Mouse (Mus musculus) ES-Bruce4 (cell line): ENCODE measurements around the gene Hcfc2. TPM values are rescaled to one million over a fixed set of nuclear protein-coding genes. Genes with fewer than 3 reads are reported as not detected.

Source experiments
- H3K27ac ChIP-seq: 2 replicates; pipeline ENCODE4 v1.5.1; 2012; ENCODE audit warnings: low read length, inconsistent platforms; ENCODE audit not compliant: insufficient read depth
- H3K27me3 ChIP-seq: 2 replicates; pipeline ENCODE4 v1.6.1; 2012; ENCODE audit warnings: mild to moderate bottlenecking, low read length, inconsistent platforms; ENCODE audit not compliant: control insufficient read depth, poor library complexity, insufficient read depth, severe bottlenecking
- H3K36me3 ChIP-seq: 2 replicates; pipeline ENCODE4 v1.6.1; 2012; ENCODE audit warnings: inconsistent platforms, mild to moderate bottlenecking, low read length, moderate library complexity; ENCODE audit not compliant: control insufficient read depth, poor library complexity, insufficient read depth, severe bottlenecking
- H3K4me1 ChIP-seq: one replicate; pipeline ENCODE4 v1.8.1; 2011; ENCODE audit warnings: low read length; ENCODE audit not compliant: control insufficient read depth, insufficient read depth
- H3K4me3 ChIP-seq: 2 replicates; pipeline ENCODE4 v1.5.1; 2011; ENCODE audit warnings: low read depth, mild to moderate bottlenecking, low read length
- H3K9ac ChIP-seq: 2 replicates; pipeline ENCODE4 v1.6.1; 2012; ENCODE audit warnings: low read depth, mild to moderate bottlenecking, inconsistent platforms; ENCODE audit not compliant: poor library complexity, severe bottlenecking
- H3K9me3 ChIP-seq: replicated peaks from 2 replicates; pipeline ENCODE4 v1.6.1; 2012; ENCODE audit warnings: mild to moderate bottlenecking, low read length, inconsistent platforms; ENCODE audit not compliant: control insufficient read depth, poor library complexity, insufficient read depth, severe bottlenecking
- CTCF ChIP-seq: IDR thresholded peaks from one replicate; pipeline ENCODE4 v1.8.1; 2011; ENCODE audit warnings: low read depth, low read length
- EP300 ChIP-seq: IDR thresholded peaks from 2 replicates; pipeline ENCODE4 v1.6.1; 2011; ENCODE audit warnings: low read depth, low read length; ENCODE audit not compliant: insufficient read depth
- POLR2A ChIP-seq: IDR thresholded peaks from one replicate; pipeline ENCODE4 v1.8.1; 2011; ENCODE audit warnings: low read length; ENCODE audit not compliant: insufficient read depth
- polyA plus RNA-seq: library from polyadenylated mRNA; stranded (reverse); fragments of >200 nt; gene quantifications from 2 replicates; pipeline ENCODE4 v1.2.4, GENCODE M21; 2011; ENCODE audit warnings: low read depth; ENCODE audit not compliant: missing spikeins, insufficient read depth, insufficient read length

Gene Hcfc2
- polyA plus RNA-seq, 1 experiment: 8.6 TPM

DNA sequence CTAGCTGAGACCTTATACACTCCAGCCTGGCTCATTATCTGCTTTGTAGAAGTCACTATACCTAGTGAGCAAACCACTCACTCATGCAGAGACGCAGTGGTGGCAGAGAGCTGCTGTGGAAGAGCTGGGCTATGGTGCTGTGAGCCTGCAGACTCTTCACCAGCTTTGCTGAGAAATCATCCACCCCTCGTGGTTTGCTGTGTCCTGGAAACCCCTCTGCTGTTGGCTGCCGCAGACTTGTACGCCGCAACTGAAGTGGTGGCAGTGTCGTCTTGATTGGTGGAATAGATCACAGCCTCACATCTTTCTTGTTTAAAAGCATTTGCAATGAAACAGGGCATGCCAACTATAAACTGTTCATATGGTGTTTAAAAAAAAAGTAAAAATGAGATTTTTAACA is 48.3 kb downstream of the Hcfc2 start:
- Histone ChIP-seq H3K4me1 (peaks cover 5% of the 10 kb centered on the region), H3K36me3 (peaks cover 18% of the 10 kb centered on the region), H3K9me3 (no peaks in the 10 kb centered on the region), H3K27ac (no peak overlapping the region), H3K9ac (no peak overlapping the region), H3K27me3 (no peaks in the 10 kb centered on the region), H3K4me3 (no peak overlapping the region)
- TF ChIP-seq CTCF: no peak
- no peak for TF ChIP-seq POLR2A
- TF ChIP-seq EP300: no peak

DNA sequence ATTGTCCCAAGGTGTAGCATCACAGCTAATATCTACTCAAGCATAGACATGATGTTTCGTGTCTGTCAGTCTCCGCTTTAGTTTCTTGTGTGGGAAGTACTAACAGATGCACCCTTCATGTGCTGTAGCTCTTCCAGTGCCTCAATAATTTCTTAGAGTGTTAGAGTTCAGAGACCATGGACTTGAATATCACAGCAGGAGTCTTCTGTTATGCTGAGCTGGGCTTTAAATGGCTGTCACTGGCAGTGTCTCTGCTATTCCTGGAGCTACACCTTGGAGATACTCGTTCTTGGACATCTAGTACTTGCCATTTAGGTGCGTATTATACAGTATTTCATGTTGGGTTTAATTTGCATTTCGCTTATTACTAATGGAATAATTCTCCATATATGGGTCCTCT is 49.3 kb downstream of the Hcfc2 start:
- TF ChIP-seq EP300 (no peak), POLR2A (no peak), CTCF (no peak)
- Histone ChIP-seq H3K27me3 (no peaks in the 10 kb centered on the region), H3K9ac (no peak overlapping the region), H3K27ac (no peak overlapping the region), H3K4me1 (peaks cover 5% of the 10 kb centered on the region), H3K36me3 (peaks cover 25% of the 10 kb centered on the region), H3K4me3 (no peak overlapping the region), H3K9me3 (no peaks in the 10 kb centered on the region)

DNA sequence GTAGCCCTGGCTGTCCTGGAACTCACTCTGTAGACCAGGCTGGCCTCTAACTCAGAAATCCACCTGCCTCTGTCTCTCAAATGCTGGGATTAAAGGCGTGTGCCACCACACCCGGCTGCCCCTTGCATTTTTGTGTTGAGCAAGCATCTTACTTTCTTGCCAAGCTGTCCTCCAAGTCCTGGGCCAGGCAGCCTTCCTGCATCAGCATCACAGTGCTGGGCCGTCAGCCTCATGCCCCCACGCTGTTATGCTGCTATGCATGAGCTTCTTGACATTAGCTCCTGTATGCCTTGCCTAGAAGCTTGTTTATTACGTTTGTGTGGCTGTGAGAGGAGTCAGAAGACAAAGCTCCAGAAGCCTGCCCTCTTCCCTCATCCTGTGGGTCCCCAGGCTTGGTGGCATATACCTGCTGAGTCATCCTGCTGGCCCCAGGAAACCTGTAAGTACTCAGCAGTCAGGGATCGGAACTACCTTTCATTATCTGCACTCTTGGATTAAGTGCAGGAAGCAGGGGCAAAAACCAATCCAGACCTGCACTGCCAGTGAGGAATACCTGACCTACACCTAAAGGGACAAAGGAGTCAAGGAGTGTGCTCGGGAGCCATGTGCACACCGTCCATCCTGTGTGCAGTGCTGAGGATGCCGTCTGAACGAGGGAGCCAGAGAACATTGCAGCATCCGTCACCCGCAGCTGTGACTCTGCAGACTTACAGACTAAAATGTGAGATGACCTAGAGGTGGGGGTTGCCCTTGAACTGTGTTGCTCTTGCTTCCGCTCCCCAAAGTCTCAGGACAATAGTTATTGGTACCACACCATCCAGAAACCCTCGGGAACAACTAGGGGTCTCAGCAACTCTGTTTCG is 51.3 kb downstream of the Hcfc2 start:
- H3K36me3 ChIP-seq: peaks cover 45% of the 10 kb centered on the region
- peak overlapping the region; percentile 27 for H3K27ac ChIP-seq
- no peaks in the 10 kb centered on the region for H3K27me3 ChIP-seq
- H3K4me1 ChIP-seq: peaks cover 5% of the 10 kb centered on the region
- TF ChIP-seq CTCF: no peak
- peak; percentile 46; the same call in 1 of the 2 replicates for TF ChIP-seq EP300
- TF ChIP-seq POLR2A: no peak
- no peak overlapping the region for H3K4me3 ChIP-seq
- no peaks in the 10 kb centered on the region for H3K9me3 ChIP-seq
- no peak overlapping the region for H3K9ac ChIP-seq

DNA sequence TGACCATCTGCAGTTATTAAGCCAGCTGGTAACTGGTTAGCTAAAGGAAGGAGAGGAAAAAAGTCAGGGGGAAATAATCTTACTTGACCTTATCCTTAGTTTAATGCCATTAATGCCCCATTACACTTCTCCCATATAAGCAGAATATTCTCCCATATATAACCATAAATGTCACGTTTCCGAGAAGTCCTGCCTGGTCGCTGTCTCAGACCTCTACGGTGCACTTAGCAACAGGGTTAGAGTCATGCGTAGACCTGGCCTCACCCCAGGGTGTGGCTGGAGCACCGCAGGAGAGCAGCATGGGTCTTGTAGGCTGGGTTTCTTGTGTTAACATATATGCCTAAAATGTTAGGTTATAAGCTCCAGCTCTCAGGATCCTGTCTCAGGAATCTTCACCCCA is 54.8 kb downstream of the Hcfc2 start:
- Histone ChIP-seq H3K4me1 (peaks cover 5% of the 10 kb centered on the region), H3K9ac (no peak overlapping the region), H3K36me3 (peaks cover 76% of the 10 kb centered on the region), H3K27me3 (no peaks in the 10 kb centered on the region), H3K4me3 (no peak overlapping the region), H3K9me3 (no peaks in the 10 kb centered on the region), H3K27ac (no peak overlapping the region)
- TF ChIP-seq EP300 (no peak), CTCF (no peak), POLR2A (no peak)

DNA sequence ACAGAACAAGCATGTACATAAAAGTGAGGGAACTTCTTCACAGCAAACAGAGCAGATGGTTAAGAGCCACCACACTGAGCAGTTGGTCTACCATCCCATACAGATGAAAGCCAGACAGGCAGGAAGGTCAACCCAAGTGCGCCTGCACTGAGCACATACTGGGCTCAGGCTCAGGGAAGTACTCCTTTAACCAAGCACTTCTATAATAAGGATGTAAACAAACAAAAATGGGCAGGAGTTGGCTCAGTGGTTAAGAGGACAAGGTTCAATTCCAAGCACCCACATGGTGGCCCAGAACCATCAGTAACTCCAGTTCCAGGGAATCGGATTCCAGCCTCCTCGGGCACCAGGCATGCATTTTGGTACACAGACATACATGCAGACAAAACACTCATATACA is 57.0 kb downstream of the Hcfc2 start:
- H3K27ac ChIP-seq: no peak overlapping the region
- peaks cover 79% of the 10 kb centered on the region for H3K36me3 ChIP-seq

DNA sequence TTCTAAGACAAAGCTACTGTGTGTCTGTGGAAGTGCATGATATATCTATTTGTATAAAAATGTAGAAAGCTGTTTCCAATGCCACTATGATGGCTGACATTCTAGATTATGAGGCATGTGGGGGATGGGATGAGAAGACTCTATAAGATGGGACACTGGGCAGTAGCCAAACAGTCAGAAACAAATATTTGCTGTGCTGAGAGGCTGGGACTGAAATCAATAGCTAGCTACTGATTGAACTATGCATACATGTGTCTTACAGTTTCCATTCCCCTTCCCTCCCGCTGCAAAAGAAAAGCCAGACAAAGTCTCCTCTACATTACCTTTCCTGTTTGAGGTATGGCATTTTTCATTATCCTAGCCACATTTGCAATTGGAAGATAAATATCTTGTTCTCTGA is 58.7 kb downstream of the Hcfc2 start:
- H3K27ac ChIP-seq: no peak overlapping the region
- no peaks in the 10 kb centered on the region for H3K9me3 ChIP-seq
- H3K9ac ChIP-seq: no peak overlapping the region
- H3K4me1 ChIP-seq: peaks cover 3% of the 10 kb centered on the region
- H3K4me3 ChIP-seq: no peak overlapping the region
- H3K36me3 ChIP-seq: peaks cover 73% of the 10 kb centered on the region
- H3K27me3 ChIP-seq: no peaks in the 10 kb centered on the region
- no peak for TF ChIP-seq EP300
- TF ChIP-seq CTCF: no peak
- TF ChIP-seq POLR2A: no peak

More for the DNA sequence above, 57.0 kb downstream of the Hcfc2 start:
- no peaks in the 10 kb centered on the region for H3K9me3 ChIP-seq
- H3K27me3 ChIP-seq: no peaks in the 10 kb centered on the region
- TF ChIP-seq EP300: no peak
- H3K9ac ChIP-seq: no peak overlapping the region
- no peak overlapping the region for H3K4me3 ChIP-seq
- H3K4me1 ChIP-seq: no peaks in the 10 kb centered on the region
